Mouse (Mus musculus): Measurements from ENCODE around the gene Plcg2.

DNA sequence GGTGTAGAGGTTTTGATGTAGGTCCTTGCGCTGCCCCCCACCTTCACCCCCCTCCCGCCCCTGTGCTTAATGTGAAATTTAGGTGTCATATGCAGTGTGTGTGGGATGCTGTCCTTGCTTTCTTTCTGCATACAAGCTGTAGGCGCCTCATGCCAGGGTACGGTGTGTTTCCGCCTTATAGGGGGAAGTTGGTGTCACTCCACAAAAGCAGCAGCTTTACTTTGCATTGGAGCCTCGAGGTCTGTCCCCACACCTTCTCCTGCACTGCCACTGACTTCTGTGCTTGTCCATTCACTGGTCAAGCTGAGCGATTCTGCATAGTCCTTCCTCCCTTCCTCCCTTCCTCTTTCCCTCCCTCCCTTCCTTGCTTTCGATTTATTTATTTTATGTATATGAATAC, 9.6 kb downstream of the Plcg2 start:
- TF ChIP-seq CTCF (IDR thresholded peaks at IDR 0.05; ENCODE audit: extremely low read depth, insufficient read length, insufficient replicate concordance, low read depth, low read length) (no peak), POLR2A (IDR thresholded peaks at IDR 0.05; ENCODE audit: low read depth, low read length) (no peak)
